Mouse (Mus musculus): Measurements from ENCODE around the gene Vmn1r54. TPM values are rescaled to one million over a fixed set of nuclear protein-coding genes. Genes with fewer than 3 reads are reported as not detected.
"Not testable (repeated sequence)": the region's sequence is repeated elsewhere in the genome, so short reads cannot be mapped to it uniquely, and the experiment has no call there.

Vmn1r54 gene
- under 1 TPM in 1 of 2 experiments, not detected in 1; 0.17 TPM for polyA plus RNA-seq (2017; shearing (Covaris generic))

DNA sequence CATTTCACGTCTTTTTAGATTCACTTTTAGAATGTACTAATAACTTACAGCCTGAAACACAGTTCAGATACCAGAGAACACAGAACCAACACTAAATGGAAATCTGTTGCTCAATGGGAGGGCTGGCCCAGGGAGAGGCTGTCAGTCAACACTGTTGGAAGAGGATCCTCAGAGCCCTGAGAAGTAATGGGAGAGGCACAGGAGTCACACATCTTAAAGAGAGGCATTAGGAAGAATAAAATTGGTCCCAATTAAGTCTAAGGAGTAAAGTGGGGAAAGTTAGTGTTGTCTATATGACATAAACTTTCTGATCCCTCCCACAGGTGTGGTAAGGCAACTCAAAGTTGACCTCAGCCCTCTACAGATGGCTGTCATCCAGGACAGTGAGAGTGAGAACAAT lies at the start of gene Vmn1r54:
Gene Vmn1r54, plus strand, starts transcription at position 301 of the 400 bp plus-strand sequence.
- ATAC-seq, result no peak

DNA sequence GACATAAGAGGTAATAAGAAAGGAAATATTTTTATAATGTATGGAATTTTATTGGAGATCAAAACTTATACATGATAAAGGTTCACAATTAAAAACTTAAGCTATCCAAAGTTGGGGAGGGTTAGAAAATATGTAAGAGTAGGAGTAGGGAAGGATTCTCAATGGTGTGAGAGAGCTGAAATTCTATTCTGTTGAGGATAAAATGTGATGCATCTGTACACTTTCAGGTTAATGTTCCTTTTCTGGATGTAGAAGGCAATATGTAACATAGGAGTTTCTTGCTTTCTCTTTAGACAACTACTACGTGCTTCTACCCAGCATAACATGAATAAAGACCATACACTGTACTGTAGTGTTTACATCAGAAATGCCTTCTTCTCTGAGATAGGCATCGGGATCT lies 43.6 kb upstream of the Vmn1r54 start, which contains the start of gene V1ra8:
Gene V1ra8, plus strand, starts transcription at position 301 of the 400 bp plus-strand sequence.
- not testable (repeated sequence) for ATAC-seq

DNA sequence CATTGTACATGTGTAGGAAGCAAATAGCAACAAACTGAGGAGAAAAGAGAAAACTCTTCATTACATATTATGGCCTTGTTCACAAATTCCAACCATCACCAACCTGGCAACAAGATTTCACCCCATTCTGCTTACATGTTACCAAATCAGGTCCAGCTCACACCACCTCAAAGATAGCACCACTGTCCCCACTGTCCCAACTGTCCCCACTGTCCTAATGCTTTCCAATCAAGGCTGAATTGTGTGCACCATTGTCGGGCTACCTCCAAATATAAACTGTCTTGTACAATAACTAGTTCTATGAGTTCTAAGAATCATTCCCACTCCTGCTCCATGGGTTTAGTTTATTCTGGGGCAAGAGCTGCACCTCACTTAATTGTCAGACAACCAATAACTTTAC lies 21.8 kb upstream of the Vmn1r54 start, which contains the start of gene Vmn1r53:
Gene Vmn1r53, minus strand, starts transcription at position 101 of the 400 bp plus-strand sequence.
- no peak for ATAC-seq

DNA sequence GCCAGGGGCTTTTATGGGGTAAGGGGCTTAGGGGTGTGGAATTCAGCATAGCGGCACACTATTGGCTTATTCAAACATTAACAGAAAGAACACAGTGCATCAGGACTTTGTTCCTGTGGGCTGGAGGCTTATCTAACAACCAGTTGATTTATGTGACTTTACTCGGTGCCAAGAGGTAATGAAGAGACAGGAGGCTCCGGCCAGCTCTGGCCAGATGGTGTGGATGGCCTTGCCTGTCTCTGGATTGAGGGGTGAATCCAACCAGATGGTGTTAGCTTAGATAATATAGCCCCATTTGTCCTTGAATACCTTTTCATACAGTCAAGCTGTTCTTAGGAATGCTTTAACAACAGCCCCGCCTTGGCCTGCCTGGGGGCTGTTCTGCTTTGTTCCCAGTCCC lies 14.0 kb upstream of the Vmn1r54 start:
- ATAC-seq, result not testable (repeated sequence)

DNA sequence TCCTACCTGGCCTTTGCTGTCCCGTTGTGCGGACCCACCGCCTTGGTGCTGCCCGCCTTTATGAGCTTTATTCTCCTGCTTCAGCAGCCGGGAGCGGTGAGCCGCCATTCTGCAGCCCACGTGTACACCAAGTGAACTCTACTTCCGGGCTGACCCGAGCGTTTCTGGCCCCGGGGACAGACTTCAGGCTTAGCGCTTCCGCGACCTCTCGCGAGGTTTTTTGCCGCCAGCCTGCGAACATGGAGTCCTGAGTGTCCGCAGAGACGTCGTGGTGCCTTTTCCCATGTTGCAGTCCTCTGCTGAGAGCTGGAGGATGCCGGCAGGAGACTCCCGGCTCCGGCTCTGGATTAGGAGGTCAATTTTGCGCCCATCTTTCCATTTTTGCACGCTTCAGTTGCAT lies 13.4 kb upstream of the Vmn1r54 start:
- ATAC-seq, result no peak

DNA sequence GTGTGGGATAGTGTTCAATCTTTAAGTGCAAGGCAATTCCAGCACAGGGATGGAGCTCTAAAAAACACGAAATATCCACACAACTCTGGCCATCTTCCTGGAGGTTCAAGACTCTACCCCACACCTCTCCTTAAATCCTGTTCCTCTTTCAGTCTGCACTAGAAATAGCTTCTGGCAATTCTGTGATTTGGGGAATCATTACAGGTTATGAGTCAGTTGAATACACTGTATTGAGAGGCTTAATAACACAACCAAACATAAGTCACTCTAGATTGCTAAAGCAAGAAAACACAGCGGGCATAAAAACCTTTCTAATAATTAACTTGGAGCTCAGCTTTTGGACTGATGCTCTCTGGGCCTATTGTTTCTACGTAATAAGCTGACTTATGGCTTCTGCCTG lies 2.1 kb upstream of the Vmn1r54 start:
- no peak for ATAC-seq

DNA sequence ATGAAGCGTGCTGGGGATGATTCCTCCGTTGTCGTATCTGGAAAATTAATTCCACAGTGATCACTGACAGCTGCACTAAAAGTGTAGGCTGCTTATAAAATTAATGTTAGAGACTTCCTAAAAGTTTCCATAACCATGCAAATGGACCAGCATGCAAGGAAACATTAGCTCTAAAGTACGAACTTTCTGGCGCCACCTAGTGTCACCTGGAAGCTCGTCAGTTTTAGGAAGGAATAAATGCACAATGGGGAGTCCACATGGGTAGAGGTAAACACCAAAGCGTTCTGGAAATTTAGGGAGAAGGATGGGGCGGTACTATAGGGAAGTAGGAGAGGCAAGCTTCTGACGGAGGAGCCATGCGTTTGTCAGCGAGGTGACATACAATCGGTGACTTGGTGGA lies 42.2 kb downstream of the Vmn1r54 start:
- ATAC-seq, result no peak

DNA sequence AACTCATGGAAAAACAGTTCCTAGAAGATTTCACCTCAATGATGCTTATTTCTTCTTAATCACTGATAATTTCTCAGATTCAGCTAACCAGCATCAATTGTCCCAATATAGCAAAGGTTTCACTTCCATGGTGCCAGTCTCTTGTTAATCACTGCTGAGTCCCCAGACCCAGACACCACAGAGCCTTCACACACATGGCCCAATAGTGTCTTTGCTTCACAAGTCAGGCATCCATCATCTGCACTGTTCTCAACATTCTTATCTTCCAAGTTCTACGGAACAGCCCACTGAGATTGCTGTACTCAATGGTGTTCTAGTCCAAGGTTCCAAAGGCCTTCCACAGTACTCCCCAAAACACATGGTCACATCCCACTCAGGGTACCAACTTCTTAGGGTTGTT lies 54.8 kb downstream of the Vmn1r54 start, which contains the start of gene BC048671:
Gene BC048671, plus strand, starts transcription at position 301 of the 400 bp plus-strand sequence.
- no peak for ATAC-seq

DNA sequence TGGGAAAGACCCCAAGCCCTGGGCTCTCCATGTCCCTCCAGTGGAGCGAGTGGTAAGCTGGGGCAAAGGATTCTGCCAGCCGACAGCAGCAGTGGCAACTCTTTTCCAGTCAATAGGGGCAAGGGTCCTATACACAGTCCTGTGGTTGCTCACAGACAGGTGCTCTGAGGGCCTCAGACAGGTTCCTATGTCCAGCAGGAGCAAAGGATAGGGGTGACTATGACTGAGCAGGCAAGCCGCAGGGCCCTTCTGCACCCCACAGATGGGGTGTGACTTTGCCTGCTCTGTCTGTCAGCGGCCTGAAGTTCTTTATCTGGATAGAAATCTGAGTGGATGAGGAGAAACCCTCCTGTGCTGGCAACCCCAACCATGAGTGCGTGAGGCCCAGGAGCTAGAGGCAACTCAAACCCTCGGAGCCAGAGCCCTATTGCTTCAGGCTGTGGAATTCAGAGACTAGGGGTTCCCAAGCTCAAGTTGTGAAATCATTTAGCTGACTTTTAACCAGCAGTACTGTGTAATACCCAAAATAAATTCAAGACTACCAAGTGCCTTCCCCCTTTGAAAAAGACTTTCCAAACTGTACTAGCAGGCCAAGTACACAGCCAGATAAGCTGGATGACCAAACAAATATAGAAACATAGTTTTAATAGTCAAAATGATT lies 60.3 kb downstream of the Vmn1r54 start:
- no peak for ATAC-seq

DNA sequence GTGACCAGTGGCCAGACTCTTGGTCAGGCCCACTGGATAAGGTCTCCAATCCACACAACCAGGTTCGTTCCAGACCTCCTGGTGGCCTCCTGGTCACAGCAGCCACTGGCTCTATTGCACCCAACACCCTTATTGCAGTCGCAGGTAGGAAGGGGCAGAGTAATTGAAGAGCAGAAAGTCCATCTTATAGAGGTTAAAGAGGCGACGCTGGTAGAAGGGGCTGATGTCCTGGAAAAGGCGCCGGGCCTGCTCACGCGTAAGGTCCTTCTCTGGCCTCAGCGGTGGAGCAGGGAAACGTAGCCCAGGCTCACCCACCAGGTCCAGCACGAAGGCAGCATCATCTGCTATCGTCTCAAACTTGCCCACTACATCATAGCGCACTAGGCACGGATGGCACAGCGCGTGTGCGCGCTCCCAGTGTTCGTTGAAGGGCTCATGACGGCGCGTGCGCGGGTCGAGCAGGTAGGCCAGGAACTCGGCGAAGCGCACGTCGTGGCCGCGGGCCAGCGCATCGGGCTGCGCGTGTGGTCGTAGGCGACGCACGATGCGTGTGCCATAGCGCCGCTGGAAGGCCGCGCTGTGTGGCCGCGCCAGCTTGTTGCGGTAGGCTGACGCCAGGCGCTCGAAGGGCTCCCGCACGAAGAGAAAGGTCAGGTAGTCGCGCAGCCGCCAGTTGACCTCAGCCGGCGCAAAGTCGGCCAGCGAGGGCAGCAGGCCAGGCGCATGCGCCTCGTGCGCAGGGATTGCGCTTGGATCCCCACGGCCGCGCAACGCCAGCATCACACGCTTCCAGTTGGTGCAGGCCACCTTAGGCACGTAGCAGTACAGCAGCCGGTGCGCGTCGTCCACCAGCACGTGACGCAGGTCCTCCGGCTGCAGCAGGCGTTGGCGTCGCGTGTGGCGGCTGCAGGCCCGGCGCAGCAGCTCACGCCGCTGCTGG lies 63.0 kb downstream of the Vmn1r54 start:
- no peak for ATAC-seq

DNA sequence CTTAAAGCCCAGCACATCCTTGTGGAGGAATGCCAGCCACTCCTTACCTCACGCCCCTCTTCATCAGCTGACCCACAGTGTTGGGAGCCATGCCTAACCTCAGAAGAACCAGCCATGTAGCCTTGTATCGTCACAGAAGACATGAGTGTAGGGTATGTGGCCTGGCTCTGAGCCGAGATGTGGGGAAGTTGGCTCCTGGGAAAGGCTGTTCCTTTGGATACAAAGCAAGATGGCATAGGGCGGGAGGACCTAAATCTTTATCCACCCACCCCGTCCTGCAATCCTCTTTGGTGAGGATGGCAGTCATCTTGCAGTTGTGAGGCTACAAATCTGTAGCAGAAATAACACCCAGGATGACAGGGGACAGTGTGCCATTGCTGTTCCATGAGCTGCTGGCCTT lies 69.9 kb downstream of the Vmn1r54 start:
- ATAC-seq, result no peak

DNA sequence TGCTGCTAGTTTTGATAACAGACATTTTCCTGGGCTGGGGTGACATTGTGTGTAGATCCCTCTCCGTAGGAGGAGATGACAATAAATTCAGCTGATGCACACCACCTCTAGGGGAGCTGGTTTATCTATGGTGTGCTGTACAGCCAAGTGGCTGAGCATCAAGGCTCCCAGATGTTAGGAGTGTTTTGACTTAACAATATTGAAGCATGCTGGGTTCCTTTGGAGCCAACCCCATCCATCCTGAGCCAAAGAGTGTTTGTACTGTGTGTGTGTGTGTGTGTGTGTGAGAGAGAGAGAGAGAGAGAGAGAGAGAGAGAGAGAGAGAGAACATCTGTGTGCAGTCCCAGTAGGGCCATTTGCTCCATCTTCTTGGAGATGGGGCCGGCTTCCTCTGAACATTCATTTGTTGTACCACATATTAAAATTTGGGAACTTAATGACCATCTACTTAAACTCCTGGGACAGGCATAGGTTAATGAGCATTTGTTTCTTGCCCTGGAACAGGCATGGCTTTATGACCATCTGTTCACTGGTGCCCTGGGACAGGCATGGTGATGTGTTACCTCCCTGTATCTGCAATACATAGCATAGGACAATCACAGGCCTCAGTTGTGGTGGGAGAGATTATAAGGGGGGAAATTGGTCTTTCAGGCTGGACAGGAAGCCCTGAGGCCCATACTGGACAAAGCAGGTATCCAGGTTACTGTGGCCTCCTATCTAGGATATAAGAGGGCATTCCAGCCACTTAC lies 71.6 kb downstream of the Vmn1r54 start:
- no peak for ATAC-seq

DNA sequence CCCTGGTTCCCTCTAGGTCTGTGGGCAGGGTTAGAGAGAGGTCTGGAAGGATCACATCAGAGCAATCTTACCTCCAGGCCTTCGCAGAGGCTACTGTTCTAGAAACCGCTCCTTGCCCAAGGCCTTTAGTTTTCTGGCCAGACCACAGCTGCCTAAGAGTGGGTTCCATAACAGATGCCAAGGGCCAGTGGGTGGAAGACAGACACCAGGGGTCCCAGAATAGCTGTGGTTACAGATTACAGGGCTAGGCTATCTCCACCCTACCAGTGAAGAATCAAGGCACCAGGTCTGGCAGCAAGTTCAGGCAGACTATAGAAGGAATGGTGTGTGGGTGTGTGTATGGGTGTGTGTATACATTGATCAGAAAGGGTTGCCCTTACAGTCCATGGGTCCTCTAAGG lies 72.9 kb downstream of the Vmn1r54 start:
- ATAC-seq, result no peak

DNA sequence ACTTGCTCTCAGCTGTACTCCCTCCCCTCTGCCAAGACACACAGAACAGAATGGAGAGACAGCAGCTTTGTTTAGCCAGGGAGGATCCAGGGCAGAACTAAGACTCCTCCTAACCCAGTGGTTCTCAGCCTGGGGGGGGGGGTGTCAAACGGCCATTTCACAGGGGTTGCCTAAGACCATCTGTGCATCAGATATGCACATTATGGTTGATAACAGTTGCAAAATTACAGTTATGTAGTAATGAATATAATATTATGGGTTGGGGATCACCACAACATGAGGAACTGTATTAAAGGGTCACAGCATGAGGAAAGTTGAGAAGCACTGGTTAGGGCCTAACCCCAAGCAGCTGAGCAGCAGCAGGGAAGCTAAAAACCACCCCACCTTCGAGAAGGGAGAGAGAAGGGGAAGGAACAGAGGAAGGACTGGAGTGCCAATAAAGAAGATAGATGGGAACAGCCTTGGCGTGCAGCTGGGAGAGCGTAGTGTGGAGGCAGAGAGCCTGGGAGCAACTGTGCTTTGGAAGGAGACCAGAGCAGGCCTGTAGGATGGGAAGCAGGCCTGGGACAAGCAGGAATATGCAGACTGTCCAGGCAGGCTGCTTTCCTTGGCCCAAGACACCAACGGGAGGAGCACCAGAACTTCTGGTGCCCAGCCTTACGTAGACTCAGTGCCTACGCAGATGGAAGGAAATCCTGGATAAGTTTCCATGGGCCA lies 73.5 kb downstream of the Vmn1r54 start:
- no peak for ATAC-seq

DNA sequence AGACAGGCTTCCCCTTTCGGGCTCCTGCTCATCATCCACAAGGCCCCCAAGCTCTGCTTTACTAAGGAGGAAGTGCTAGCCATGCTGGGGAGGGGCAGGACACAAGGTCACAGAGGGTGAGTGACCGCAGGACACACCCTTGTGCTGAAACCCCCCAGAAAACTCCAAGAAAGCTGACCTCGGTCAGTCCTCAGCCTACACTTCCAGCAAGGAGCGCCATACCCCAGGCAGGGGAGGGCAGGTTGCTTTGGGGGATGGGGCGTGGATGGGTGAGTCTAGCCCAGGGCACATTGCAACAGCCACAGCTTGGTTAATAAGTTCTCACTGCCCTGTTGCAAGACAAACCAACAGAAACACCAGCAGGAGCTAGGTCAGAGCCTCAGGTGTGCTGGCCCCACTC lies 74.3 kb downstream of the Vmn1r54 start:
- no peak for ATAC-seq

Other genes with a start within 250 kb of the Vmn1r54 start
- not detected for gene Vmn1r47, start 230.2 kb upstream of the Vmn1r54 start, polyA plus RNA-seq (2017; shearing (Covaris generic))
- not detected for gene Vmn1r48, start 209.5 kb upstream of the Vmn1r54 start, polyA plus RNA-seq (2017; shearing (Covaris generic))
- not detected for gene Vmn1r49, start 167.8 kb upstream of the Vmn1r54 start, polyA plus RNA-seq (2017; shearing (Covaris generic))
- gene Vmn1r50, start 144.9 kb upstream of the Vmn1r54 start, polyA plus RNA-seq (2017; shearing (Covaris generic)), result not detected
- not detected for gene Vmn1r51, start 123.7 kb upstream of the Vmn1r54 start, polyA plus RNA-seq (2017; shearing (Covaris generic))
- gene Vmn1r52, start 71.5 kb upstream of the Vmn1r54 start, polyA plus RNA-seq (2017; shearing (Covaris generic)), result not detected
- not detected for gene V1ra8, start 43.5 kb upstream of the Vmn1r54 start, polyA plus RNA-seq (2017; shearing (Covaris generic))
- gene Vmn1r53, start 21.9 kb upstream of the Vmn1r54 start, polyA plus RNA-seq (2017; shearing (Covaris generic)), result not detected
- gene BC048671, start 54.9 kb downstream of the Vmn1r54 start, polyA plus RNA-seq (2017; shearing (Covaris generic)), result not detected
- not detected for gene Chst13, start 78.9 kb downstream of the Vmn1r54 start, polyA plus RNA-seq (2017; shearing (Covaris generic))
- not detected for gene Uroc1, start 87.0 kb downstream of the Vmn1r54 start, polyA plus RNA-seq (2017; shearing (Covaris generic))
- 1 to 10 TPM; 4.9 to 8.5 TPM for gene Zxdc, start 123.2 kb downstream of the Vmn1r54 start, polyA plus RNA-seq (2017; shearing (Covaris generic))
- gene Cfap100, start 182.5 kb downstream of the Vmn1r54 start, polyA plus RNA-seq (2017; shearing (Covaris generic)), result under 1 TPM in 1 of 2 experiments, not detected in 1; 0.25 TPM
- not detected for gene Klf15, start 216.3 kb downstream of the Vmn1r54 start, polyA plus RNA-seq (2017; shearing (Covaris generic))
- 1 to 10 TPM in 1 of 2 experiments, under 1 TPM in 1; 0.44 to 1.7 TPM for gene Aldh1l1, start 240.1 kb downstream of the Vmn1r54 start, polyA plus RNA-seq (2017; shearing (Covaris generic))